Mouse (Mus musculus) embryonic stem cell, embryonic (primary cell): ENCODE measurements around the gene Cyp24a1.

Experiments used
- CTCF ChIA-PET, 4 experiments: fragments of 300-600 bp in 2 of 4; fragments of 350-600 bp in 2 of 4; sonication (Branson Sonifier 250); formaldehyde crosslinking; loops; one replicate each; lab custom pipeline; 2022; ENCODE audit warnings: inconsistent platforms in 2 of 4; lab: Charles Lee
- POLR2A ChIA-PET, 4 experiments: fragments of 300-600 bp in 2 of 4; fragments of 350-600 bp in 2 of 4; sonication (Branson Sonifier 250); formaldehyde crosslinking; loops; one replicate each; lab custom pipeline; 2022; ENCODE audit warnings: antibody characterized with exemption in 4 of 4, inconsistent platforms in 1 of 4; lab: Charles Lee

Gene Cyp24a1

DNA sequence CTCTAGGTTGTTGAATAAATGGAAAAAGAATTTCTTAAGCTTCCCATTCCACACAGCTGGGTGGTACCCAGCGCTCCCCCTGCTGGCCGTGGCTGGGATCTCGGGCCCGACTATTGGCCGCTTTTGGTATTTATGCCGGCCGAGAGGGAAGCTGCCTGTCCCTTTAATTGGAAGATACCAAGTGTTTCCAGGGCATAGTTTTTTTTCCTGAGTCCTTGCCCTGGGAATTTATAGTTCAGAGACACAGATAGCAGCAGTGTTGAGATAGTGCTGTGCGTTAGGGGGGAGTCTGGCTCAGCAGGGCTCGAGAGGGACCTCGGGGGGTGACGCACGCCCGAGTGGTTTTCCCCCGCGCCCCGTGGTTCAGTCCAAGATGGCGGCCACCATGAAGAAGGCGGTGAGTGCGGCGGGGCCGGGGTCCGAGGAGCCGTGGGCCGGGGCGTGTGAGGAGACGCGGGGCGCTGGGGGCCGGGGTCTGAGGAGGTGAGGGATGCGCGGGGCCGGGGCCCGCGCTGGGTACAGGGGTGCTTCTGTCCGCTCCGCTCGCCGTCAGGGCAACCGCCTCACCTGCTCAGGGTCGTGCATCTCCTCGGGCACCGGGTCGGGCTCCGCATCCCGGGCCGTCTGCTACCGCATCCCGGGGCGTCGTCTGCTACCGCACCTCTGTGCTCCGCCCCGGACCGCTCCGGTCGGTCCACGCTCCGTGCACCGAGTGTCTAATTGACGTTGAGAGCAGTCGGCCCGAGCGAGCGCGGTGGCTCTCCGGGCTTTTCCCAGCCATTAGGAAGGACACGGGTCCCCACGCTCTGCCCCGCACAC, 14.3 kb upstream of the Cyp24a1 start:
- POLR2A ChIA-PET: interaction anchor here (0.5 to 2.3 kb wide), 22 partner anchors 9 to 393 kb away, joined by 3 to 7 read pairs (median 3); partner anchors contain the start of genes Cyp24a1 (in 1 of the 4) and Pfdn4 (in 1 of the 4)
- CTCF ChIA-PET: interaction anchor here (0.5 to 2.0 kb wide), 51 partner anchors 9 to 533 kb away, joined by 3 to 18 read pairs (median 4); partner anchors contain the start of genes Pfdn4 (in 2 of the 4) and 4930470P17Rik (in 1 of the 4)

GRCm38 (mm10) chr2:170508821-170509220, 11.9 kb upstream of the Cyp24a1 start:
- ChIA-PET POLR2A (interaction anchor here in 3 of 4 experiments (0.6 to 2.4 kb wide), 3 partner anchors 10 to 59 kb away, joined by 3 to 13 read pairs (median 7); no protein-coding TSS in a partner anchor), CTCF (interaction anchor here (0.6 to 4.8 kb wide), 25 partner anchors 12 to 1257 kb away, joined by 3 to 58 read pairs (median 4); partner anchors contain the start of genes Cyp24a1 (in 1 of the 4) and Pfdn4 (in 1 of the 4))

DNA sequence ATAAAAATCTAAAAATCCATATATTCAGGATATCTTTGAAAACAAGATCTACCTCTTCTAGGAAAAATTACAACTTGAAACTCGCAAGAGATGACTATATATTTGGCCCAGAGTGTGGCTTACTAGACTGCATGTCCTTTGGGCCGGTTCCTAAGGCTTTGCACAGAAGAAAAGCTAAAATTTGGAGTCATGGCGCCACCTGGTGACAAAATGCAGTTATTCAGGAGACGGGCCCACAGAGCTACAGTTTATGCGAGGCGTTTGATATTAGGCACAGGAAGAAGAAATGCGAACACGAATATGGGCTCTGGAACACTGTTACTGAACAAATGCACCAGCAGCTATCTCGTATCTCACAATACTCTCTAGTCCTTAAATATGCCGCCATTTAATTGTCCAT, 10.8 kb upstream of the Cyp24a1 start:
- ChIA-PET CTCF (interaction anchor here (0.6 to 4.8 kb wide), 86 partner anchors 9 to 464 kb away, joined by 3 to 58 read pairs (median 4); partner anchors contain the start of genes Pfdn4 (in 3 of the 4), Cyp24a1 (in 2 of the 4) and Bcas1 (in 1 of the 4)), POLR2A (interaction anchor here (0.6 to 2.4 kb wide), 22 partner anchors 9 to 301 kb away, joined by 3 to 13 read pairs (median 3); partner anchors contain the start of genes Cyp24a1 (in 1 of the 4) and Pfdn4 (in 1 of the 4))

DNA sequence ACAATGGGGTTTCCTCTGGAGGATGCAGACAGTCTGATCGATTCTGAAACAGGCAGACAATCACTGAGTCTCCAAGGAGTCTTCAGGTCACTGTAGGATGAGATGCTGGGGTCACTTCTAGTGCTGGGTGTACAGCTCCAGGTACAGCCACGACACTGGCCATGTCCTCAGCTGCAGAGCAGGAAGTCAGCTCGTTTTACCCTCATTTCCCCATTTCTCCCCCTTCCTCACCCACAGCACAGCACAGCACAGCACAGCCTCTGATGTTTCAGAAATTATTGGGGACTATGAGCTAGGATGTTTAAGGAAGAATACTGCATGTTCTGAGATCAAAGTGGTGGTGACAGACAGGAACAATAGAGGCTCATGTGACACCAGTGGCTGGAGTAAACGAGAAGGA, 7.0 kb upstream of the Cyp24a1 start:
- ChIA-PET POLR2A (interaction anchor here in 1 of 4 experiments (0.6 kb wide), 1 partner anchor 185 kb away, joined by 4 read pairs; no protein-coding TSS in a partner anchor), CTCF (interaction anchor here in 1 of 4 experiments (1.0 to 1.2 kb wide), 4 partner anchors 23 to 82 kb away, joined by 3 read pairs; no protein-coding TSS in a partner anchor)

DNA sequence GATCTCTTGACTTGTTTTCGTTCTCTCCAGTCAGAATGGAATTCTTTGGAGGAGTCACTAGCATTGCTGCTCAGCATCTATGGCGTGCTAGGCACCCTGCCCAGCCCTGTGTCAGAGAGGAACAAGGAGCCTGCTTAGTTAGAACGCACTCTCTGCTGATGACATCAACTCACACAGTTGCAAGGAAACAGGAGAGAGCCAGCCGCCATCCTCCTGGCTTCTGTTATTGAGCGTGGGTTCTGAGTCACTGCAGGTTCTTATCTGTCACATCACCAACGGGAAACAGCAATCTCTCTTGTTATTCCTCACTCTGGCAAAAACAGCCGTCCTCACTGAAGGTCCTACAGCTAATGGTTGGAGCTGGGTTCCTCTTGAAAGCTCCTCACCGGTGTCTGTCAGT, 6.4 kb upstream of the Cyp24a1 start:
- CTCF ChIA-PET: interaction anchor here in 1 of 4 experiments (1.0 kb wide), 1 partner anchor 71 kb away, joined by 3 read pairs; no protein-coding TSS in a partner anchor
- POLR2A ChIA-PET: no interaction called here

DNA sequence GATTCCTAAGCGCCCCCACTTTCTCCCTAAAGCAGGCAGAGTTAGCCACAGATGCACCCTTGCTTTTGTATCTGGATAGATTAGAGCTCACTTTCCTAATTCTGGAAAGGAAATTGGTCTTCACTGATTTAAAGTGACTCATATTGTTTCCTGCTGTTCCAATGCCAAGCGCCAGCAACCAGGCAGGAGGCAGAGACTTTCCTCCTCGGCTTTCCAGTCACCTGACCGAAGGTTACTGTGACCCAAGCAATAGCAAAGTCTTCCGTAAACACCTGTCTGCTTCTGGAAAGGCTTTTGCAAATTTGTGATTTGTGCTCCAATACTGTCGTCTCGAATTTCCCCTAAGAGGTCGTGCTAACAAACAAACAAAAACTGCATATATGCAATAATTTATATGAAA, 1.1 kb upstream of the Cyp24a1 start:
- CTCF ChIA-PET: interaction anchor here in 3 of 4 experiments (0.6 to 1.0 kb wide), 4 partner anchors 10 to 196 kb away, joined by 3 to 7 read pairs (median 4); no protein-coding TSS in a partner anchor

GRCm38 (mm10) chr2:170496154-170496930, 603 bp downstream of the Cyp24a1 start, which contains the start of gene Pfdn4:
TSS of gene Pfdn4 (plus strand) at chr2:170496428.
- ChIA-PET CTCF (interaction anchor here in 3 of 4 experiments (0.6 to 3.1 kb wide), 12 partner anchors 11 to 153 kb away, joined by 3 to 16 read pairs (median 6); no protein-coding TSS in a partner anchor), POLR2A (interaction anchor here in 2 of 4 experiments (0.7 to 2.4 kb wide), 5 partner anchors 9 to 28 kb away, joined by 3 to 11 read pairs (median 3); no protein-coding TSS in a partner anchor)

More for the DNA sequence above, 1.1 kb upstream of the Cyp24a1 start:
- POLR2A ChIA-PET: interaction anchor here in 3 of 4 experiments (0.6 to 1.1 kb wide), 6 partner anchors 13 to 1471 kb away, joined by 3 to 4 read pairs (median 3); no protein-coding TSS in a partner anchor

- ChIA-PET POLR2A (interaction anchor here in 3 of 4 experiments (0.6 to 2.4 kb wide), 4 partner anchors 12 to 101 kb away, joined by 3 to 11 read pairs (median 4); no protein-coding TSS in a partner anchor), CTCF (interaction anchor here (0.6 to 3.1 kb wide), 11 partner anchors 11 to 439 kb away, joined by 3 to 16 read pairs (median 6); no protein-coding TSS in a partner anchor)
Measured at GRCm38 (mm10) chr2:170494784-170495710, 1.9 kb downstream of the Cyp24a1 start.

GRCm38 (mm10) chr2:170487890-170488502, 8.9 kb downstream of the Cyp24a1 start:
- CTCF ChIA-PET: interaction anchor here in 1 of 4 experiments (1.0 to 2.5 kb wide), 2 partner anchors 11 to 20 kb away, joined by 3 to 8 read pairs; no protein-coding TSS in a partner anchor
- POLR2A ChIA-PET: interaction anchor here in 1 of 4 experiments (0.7 to 1.8 kb wide), 2 partner anchors 8 to 26 kb away, joined by 3 to 4 read pairs; partner anchors contain the start of genes Cyp24a1 and Pfdn4

GRCm38 (mm10) chr2:170487202-170487601, 9.7 kb downstream of the Cyp24a1 start:
- CTCF ChIA-PET: interaction anchor here in 2 of 4 experiments (0.6 to 1.0 kb wide), 2 partner anchors 11 to 1346 kb away, joined by 3 to 4 read pairs; no protein-coding TSS in a partner anchor

DNA sequence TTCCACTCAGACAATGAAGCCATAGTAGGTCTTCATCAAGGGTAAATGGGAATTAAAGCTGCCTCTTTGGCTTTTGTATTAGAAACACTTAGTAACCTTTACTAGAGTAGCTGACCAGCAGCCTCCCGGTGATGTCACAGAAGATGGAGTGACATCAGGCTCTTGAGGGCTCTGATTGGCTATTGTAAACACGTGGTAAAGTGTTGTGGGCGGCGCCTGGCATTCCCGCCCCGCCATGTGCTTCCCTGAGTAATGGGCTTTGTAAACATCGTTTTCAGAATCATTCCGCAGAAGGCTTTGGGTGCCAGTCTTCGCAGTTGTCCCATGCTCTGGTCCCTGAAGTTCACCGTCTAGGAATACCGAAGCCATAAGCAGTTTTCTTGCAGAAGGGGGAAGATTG, 13.0 kb downstream of the Cyp24a1 start:
- ChIA-PET POLR2A (no interaction called here), CTCF (interaction anchor here in 2 of 4 experiments (0.6 to 1.5 kb wide), 7 partner anchors 12 to 277 kb away, joined by 3 to 13 read pairs (median 3); partner anchors contain the start of gene Pfdn4 (in 1 of the 2))

More at GRCm38 (mm10) chr2:170487202-170487601, 9.7 kb downstream of the Cyp24a1 start:
- POLR2A ChIA-PET: interaction anchor here in 1 of 4 experiments (0.7 to 1.8 kb wide), 2 partner anchors 9 to 27 kb away, joined by 3 to 4 read pairs; partner anchors contain the start of genes Cyp24a1 and Pfdn4

- CTCF ChIA-PET: interaction anchor here in 3 of 4 experiments (0.6 to 1.6 kb wide), 3 partner anchors 14 to 55 kb away, joined by 3 to 6 read pairs (median 4); no protein-coding TSS in a partner anchor
Measured at GRCm38 (mm10) chr2:170482019-170482540, 14.9 kb downstream of the Cyp24a1 start.

DNA sequence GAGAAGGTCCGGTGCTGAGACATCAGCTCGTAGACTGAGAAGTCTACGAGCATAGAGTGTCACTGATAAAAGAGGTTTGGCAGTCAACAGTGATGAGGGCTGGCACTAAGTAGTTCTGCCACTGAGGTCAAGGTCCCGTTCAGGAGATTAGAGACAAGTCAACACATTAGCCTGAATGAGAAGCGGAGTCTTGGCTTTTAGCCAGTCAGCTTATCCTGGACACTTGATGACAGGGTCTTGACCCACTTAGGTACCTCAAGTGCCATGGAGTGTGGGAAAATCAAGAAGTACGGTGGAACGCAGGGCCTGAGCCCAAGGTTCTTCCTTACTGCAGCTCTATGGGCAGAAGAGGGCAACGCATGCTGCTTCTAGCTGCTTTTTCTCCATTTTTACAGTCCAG, 20.3 kb downstream of the Cyp24a1 start:
- CTCF ChIA-PET: interaction anchor here in 3 of 4 experiments (0.6 to 3.3 kb wide), 21 partner anchors 8 to 435 kb away, joined by 3 to 25 read pairs (median 4); no protein-coding TSS in a partner anchor
- POLR2A ChIA-PET: interaction anchor here in 2 of 4 experiments (0.6 to 1.1 kb wide), 3 partner anchors 8 to 22 kb away, joined by 3 to 5 read pairs (median 4); no protein-coding TSS in a partner anchor

More at GRCm38 (mm10) chr2:170482019-170482540, 14.9 kb downstream of the Cyp24a1 start:
- POLR2A ChIA-PET: interaction anchor here in 1 of 4 experiments (0.6 to 1.1 kb wide), 3 partner anchors 39 to 57 kb away, joined by 3 to 7 read pairs (median 7); no protein-coding TSS in a partner anchor

DNA sequence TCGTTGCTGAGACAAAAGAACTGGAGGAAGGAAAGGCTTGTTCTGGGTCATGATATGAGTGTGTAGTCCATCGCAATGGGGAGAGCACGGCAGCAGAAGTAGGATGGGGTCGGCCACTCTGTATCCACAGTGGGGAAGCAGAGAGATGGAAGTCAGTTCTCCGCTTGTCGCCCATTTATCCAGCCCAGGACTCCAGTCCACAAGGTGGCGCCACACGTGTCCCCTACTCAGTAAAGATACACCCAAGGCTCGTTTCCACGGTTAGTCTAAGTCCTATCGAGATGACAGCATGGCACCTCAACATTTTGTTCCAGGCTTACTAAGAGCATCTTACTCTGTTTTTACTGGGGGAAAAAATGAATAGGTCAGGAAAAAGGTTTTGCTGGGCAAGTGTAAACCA, 20.7 kb downstream of the Cyp24a1 start:
- CTCF ChIA-PET: interaction anchor here (0.6 to 3.3 kb wide), 23 partner anchors 8 to 435 kb away, joined by 3 to 25 read pairs (median 4); no protein-coding TSS in a partner anchor
- POLR2A ChIA-PET: interaction anchor here (0.6 to 1.3 kb wide), 7 partner anchors 8 to 32 kb away, joined by 3 to 5 read pairs (median 3); no protein-coding TSS in a partner anchor
